Mouse (Mus musculus) olfactory bulb, adult 2 months (tissue): ENCODE results near the gene Vmn1r4.

Experiments
- CTCF ChIP-seq: fragments of 200-500 bp; IDR thresholded peaks from 2 replicates; pipeline ENCODE4 v1.5.1; 2012; ENCODE audit warnings: low read depth, mild to moderate bottlenecking, low read length, moderate library complexity; ENCODE audit not compliant: insufficient read depth
- POLR2A ChIP-seq: fragments of 200-500 bp; IDR thresholded peaks from 2 replicates; pipeline ENCODE4 v1.6.1; 2012; ENCODE audit warnings: mild to moderate bottlenecking, low read depth, low read length, moderate library complexity; ENCODE audit not compliant: insufficient read depth

DNA sequence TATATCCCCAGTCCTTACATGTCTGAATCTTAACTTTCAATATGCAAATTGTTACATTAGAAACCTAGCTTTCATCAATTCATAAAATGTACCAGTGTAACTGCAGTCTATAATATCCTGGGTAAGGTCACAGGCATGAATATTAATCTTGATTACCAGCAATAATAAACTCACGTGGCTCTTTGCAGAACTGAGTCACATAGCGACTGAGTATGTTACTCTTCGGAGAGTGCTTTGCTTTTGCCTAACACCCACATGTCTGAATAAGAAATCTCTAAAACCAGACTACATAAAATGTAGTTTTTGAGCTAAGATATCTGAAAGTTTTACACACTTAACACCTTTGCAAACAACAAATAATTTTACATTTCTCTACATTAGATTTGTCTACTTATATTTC is 22.5 kb upstream of the Vmn1r4 start:
- no peak for TF ChIP-seq POLR2A
- no peak for TF ChIP-seq CTCF
